Mouse (Mus musculus): ENCODE data around the gene Slc26a3. TPM values are rescaled to one million over a fixed set of nuclear protein-coding genes. Genes with fewer than 3 reads are reported as not detected.

The Slc26a3 gene
- total and polyA plus RNA-seq, 3 experiments: 0.07 TPM; not detected in 2

GRCm38 (mm10) chr12:31444827-31445226 is 54.2 kb downstream of the Slc26a3 start:
- no peaks in the 10 kb centered on the region for H3K36me3 ChIP-seq (ENCODE audit: control insufficient read depth in 1 of 2, insufficient read depth in 2 of 2, low read length in 2 of 2)
- no peaks in the 10 kb centered on the region; a peak in 1 of 4 replicates for H3K4me1 ChIP-seq (ENCODE audit: control insufficient read depth in 1 of 2, insufficient read depth in 2 of 2, low read length in 2 of 2)
- no peak for DNase-seq (ENCODE audit: low read depth, low spot score)
- TF ChIP-seq POLR2A (IDR thresholded peaks at IDR 0.05; ENCODE audit: control insufficient read depth in 1 of 2, insufficient read depth in 1 of 2, low read depth in 1 of 2, low read length in 2 of 2, poor library complexity in 1 of 2): no peak
- TF ChIP-seq E2F4 (IDR thresholded peaks at IDR 0.05; ENCODE audit: borderline replicate concordance, low read depth, low read length): no peak
- no peak for TF ChIP-seq POLR2AphosphoS5 (IDR thresholded peaks at IDR 0.05; ENCODE audit: borderline replicate concordance, low read depth, low read length)
- TF ChIP-seq CTCF (IDR thresholded peaks at IDR 0.05 in 2 of 3, conservative IDR thresholded peaks at IDR 0.05 in 1 of 3; ENCODE audit: control insufficient read depth in 1 of 3, insufficient read depth in 1 of 3, low read depth in 2 of 3, low read length in 3 of 3, poor library complexity in 1 of 3, severe bottlenecking in 1 of 3): no peak
- no peak for TF ChIP-seq RAD21 (IDR thresholded peaks at IDR 0.05; ENCODE audit: low read depth, low read length)
- TF ChIP-seq JUND (IDR thresholded peaks at IDR 0.05; ENCODE audit: low read depth, low read length): no peak
- no peak for TF ChIP-seq MAZ (IDR thresholded peaks at IDR 0.05; ENCODE audit: low read depth, low read length)
- H3K9me3 ChIP-seq (replicated peaks; ENCODE audit: insufficient read depth, low read length): no peaks in the 10 kb centered on the region
- H3K9ac ChIP-seq (ENCODE audit: control insufficient read depth, low read depth, low read length, poor library complexity, severe bottlenecking): no peak overlapping the region
- no peaks in the 10 kb centered on the region for H3K79me2 ChIP-seq (ENCODE audit: control insufficient read depth, insufficient read depth, low read length, poor library complexity)
- no peak overlapping the region for H3K4me3 ChIP-seq (ENCODE audit: control insufficient read depth in 1 of 2, insufficient read depth in 1 of 2, low read depth in 2 of 2, low read length in 2 of 2)
- peaks cover 6 to 7% of the 10 kb centered on the region in 2 experiments for H3K27me3 ChIP-seq (ENCODE audit: control insufficient read depth in 1 of 2, insufficient read depth in 2 of 2, low read length in 2 of 2)
- no peak overlapping the region for H3K27ac ChIP-seq (ENCODE audit: control insufficient read depth, low read depth, low read length)

GRCm38 (mm10) chr12:31449341-31449740 is 58.7 kb downstream of the Slc26a3 start:
- H3K27ac ChIP-seq (ENCODE audit: control insufficient read depth, low read depth, low read length): no peak overlapping the region
- H3K79me2 ChIP-seq (ENCODE audit: control insufficient read depth, insufficient read depth, low read length, poor library complexity): no peaks in the 10 kb centered on the region
- no peak for DNase-seq (ENCODE audit: low read depth, low spot score)
- no peak overlapping the region for H3K9ac ChIP-seq (ENCODE audit: control insufficient read depth, low read depth, low read length, poor library complexity, severe bottlenecking)
- H3K4me1 ChIP-seq (ENCODE audit: control insufficient read depth in 1 of 2, insufficient read depth in 2 of 2, low read length in 2 of 2): peaks cover 0 to 7% of the 10 kb centered on the region in 2 experiments; a peak in 2 of 4 replicates
- TF ChIP-seq BHLHE40 (IDR thresholded peaks at IDR 0.05; ENCODE audit: borderline replicate concordance, low read depth, low read length) (no peak), GATA1 (IDR thresholded peaks at IDR 0.05; ENCODE audit: low read depth, low read length) (peak; percentile 57; the same call in 1 of the 2 replicates)
- H3K9me3 ChIP-seq (replicated peaks; ENCODE audit: insufficient read depth, low read length): no peaks in the 10 kb centered on the region
- no peak overlapping the region for H3K4me3 ChIP-seq (ENCODE audit: control insufficient read depth in 1 of 2, insufficient read depth in 1 of 2, low read depth in 2 of 2, low read length in 2 of 2)
- peaks cover 0 to 6% of the 10 kb centered on the region in 2 experiments; a peak in 2 of 4 replicates for H3K27me3 ChIP-seq (ENCODE audit: control insufficient read depth in 1 of 2, insufficient read depth in 2 of 2, low read length in 2 of 2)
- no peaks in the 10 kb centered on the region for H3K36me3 ChIP-seq (ENCODE audit: control insufficient read depth in 1 of 2, insufficient read depth in 2 of 2, low read length in 2 of 2)

GRCm38 (mm10) chr12:31456271-31456670 is 65.6 kb downstream of the Slc26a3 start:
- no peak for DNase-seq (ENCODE audit: low read depth, low spot score)
- H3K79me2 ChIP-seq (ENCODE audit: control insufficient read depth, insufficient read depth, low read length, poor library complexity): no peaks in the 10 kb centered on the region
- no peak overlapping the region for H3K4me3 ChIP-seq (ENCODE audit: control insufficient read depth in 1 of 2, insufficient read depth in 1 of 2, low read depth in 2 of 2, low read length in 2 of 2)
- H3K4me1 ChIP-seq (ENCODE audit: control insufficient read depth in 1 of 2, insufficient read depth in 2 of 2, low read length in 2 of 2): no peaks in the 10 kb centered on the region
- H3K27me3 ChIP-seq (ENCODE audit: control insufficient read depth in 1 of 2, insufficient read depth in 2 of 2, low read length in 2 of 2): peaks cover 0 to 1% of the 10 kb centered on the region in 2 experiments; a peak in 1 of 4 replicates
- TF ChIP-seq ZMIZ1 (IDR thresholded peaks at IDR 0.05; ENCODE audit: low read depth, low read length) (no peak), GATA1 (IDR thresholded peaks at IDR 0.05; ENCODE audit: low read depth, low read length) (peak; percentile 11; the same call in 1 of the 2 replicates), EP300 (IDR thresholded peaks at IDR 0.05; ENCODE audit: low read depth in 1 of 2, low read length in 2 of 2) (no peak)
- no peak overlapping the region for H3K27ac ChIP-seq (ENCODE audit: control insufficient read depth, low read depth, low read length)
- H3K9me3 ChIP-seq (replicated peaks; ENCODE audit: insufficient read depth, low read length): no peaks in the 10 kb centered on the region
- no peak overlapping the region for H3K9ac ChIP-seq (ENCODE audit: control insufficient read depth, low read depth, low read length, poor library complexity, severe bottlenecking)
- H3K36me3 ChIP-seq (ENCODE audit: control insufficient read depth in 1 of 2, insufficient read depth in 2 of 2, low read length in 2 of 2): no peaks in the 10 kb centered on the region
